Mouse (Mus musculus) cerebellum, adult 9-10 months (tissue): ENCODE results near the gene Ssh2.

Experiments
- DNase-seq: peaks from one replicate; pipeline ENCODE4 v3.0.0; 2022

The Ssh2 gene

DNA sequence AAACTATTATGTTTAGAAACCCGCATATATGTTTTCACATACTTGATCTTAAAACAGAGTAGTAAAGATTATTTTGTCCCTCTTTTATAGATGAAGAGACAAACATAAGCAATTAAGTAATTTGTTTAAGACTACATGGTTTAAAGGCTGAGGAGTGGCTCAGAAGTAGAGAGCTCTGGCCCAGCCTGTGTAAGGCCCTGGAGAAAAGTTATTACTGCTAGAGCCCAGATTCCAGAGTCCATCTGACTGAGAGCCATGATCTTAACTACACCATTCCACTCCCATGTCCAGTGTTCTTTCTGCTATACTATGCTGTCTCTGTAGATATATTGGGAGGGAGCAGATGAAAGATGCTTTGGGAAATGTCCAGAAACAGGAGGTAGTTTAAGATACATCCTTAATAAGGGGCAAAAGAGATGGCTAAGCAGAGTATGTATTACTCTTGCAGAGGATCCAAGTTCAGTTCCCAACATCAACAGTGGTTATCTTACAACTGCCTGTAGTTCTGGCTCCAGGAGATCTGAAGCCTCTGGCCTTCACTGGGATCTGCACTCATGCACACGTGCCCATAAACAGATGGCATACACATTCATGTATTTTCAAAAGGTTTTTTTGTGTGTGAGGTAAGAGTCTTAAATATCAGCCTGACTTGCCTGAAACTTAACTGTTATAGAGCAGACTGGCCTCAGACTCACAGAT is 198.2 kb downstream of the Ssh2 start:
- DNase-seq = no peak

GRCm38 (mm10) chr11:77416212-77417000 is 200.3 kb downstream of the Ssh2 start:
- DNase-seq = no peak

DNA sequence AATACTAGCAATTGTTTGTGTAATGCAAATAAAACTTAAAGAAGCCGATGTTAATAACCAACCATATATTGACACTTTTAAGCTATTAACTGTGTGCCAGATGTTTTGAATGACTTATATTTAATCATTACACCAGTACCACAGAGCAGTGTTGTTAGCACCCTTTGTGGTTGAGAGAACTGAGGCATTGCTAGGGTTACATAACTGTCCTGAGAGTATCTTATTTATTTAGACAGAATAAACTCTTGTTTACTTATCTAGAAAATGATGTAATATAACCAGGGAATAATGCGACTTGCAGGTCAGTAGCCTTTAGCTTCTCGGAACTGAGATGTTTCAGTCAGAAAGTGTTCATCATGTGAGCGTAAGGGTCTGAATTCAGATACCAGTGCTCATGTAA is 201.9 kb downstream of the Ssh2 start:
- DNase-seq = no peak

DNA sequence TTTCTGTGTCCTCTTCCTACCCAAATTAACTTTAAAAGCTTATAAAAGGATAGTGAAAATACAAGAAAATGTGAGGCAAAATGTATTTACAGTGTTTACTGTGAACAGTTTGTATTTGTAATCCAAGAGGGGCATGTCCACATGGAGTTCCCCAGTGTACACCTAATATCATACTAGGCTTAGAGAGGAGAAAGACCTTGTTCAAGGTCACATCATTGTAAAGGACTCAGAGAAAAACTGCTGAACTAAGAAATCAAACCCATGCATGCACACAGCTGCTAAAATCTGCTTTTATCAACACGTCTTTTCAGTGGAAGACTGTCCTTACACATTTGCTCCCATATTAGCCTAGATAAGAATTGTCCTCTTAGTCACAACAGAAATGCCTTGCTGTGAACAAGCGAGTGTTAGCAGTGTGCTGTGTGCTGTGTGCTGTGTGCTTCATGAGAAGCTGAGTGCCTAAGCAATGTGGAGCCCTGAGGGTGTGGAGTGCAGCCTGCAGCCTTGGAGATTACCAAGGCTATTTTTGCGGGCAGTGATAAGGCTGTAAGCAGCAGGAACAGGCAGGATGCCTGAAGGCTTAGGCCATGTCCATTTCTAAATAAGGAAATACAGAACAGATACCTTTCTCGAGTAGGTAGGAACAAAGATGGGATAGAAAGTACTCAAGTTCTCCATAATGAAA is 207.2 kb downstream of the Ssh2 start:
- DNase-seq = no peak

DNA sequence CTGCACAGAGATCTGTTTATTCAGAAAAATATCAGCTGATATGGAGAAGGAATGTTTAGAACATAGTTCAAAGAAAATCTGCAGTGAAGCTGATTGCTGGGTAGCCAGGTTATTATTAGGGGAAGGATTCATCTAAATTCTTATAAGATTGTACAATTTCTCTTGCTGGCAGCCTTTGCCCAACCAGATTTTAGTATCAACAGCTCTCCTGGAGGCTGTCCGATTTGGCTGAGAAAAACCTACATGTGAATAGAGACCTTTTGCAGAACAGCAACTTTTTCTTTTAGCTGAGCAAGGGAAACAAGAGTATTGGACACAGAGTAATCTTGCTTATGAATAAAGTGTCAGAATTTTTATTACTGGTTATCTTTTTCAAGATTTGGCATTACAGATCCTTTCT is 212.4 kb downstream of the Ssh2 start:
- no peak for DNase-seq

- no peak for DNase-seq
Observed at GRCm38 (mm10) chr11:77437026-77437425, 220.9 kb downstream of the Ssh2 start.

DNA sequence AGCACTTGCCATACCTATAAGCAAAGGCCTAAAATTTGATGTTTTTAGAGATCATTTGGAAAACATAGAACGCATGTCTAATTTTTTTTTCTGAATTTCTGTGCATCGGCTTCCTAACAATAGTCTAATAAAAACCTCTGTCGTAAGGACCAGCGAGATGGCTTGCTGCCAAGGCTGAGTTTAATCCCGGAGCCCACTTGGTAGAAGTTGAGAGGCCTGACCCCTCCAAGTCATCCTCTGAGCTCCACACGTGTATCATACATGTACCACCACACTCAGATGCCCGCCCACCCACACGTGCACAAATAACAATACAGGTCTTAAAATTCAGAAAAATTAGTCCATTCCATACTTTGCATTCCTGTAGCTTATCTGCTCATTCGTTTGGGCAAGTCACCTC is 224.0 kb downstream of the Ssh2 start:
- no peak for DNase-seq

- no peak for DNase-seq
Observed at GRCm38 (mm10) chr11:77441020-77441419, 224.9 kb downstream of the Ssh2 start.

DNA sequence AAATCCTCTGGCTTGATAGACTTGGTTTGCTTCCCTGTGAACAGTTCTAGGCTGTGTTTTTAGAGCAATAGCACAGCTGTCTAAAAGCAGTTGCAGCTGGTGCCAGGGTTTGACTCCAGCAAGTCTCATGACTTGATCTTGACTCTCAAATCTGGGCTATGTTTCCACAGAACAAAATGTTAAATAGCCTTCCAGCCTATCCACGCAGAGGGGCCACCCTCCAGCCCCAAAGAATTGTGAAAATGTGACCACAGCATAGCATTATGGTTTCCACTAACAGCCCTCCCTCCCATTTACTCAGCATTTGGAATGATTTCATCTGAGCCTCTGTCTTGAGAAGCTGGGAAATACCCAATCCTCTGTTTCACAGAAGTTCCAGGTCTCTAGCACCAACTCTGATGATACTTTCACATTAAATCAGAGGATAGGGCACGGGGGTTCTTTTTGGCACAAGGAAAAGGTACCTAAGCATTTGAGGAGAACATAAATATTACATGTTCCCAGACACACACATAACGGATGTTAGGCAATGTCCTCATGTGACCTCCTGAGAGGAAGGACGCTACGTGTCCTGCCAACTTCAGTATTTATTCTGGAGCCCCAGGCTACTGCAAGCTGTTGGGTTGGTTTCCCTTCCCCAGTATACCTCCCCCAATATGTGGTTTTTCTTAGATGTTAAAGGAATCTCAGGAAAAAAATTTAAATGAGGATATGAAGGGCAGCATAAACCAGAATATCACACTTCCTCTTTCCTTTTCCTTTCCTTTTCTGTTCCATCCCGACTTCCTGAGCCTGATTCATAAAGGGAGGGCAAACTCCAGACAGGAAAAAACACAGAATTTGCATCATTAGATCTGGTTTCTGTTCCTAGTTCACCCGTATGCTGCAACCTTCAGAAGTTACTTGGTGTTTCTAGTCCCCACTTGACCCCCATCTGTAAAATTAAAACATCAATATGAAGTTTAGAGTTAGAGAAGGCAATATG is 226.4 kb downstream of the Ssh2 start:
- DNase-seq = no peak

GRCm38 (mm10) chr11:77444939-77445338 is 228.9 kb downstream of the Ssh2 start:
- no peak for DNase-seq

GRCm38 (mm10) chr11:77446628-77447041 is 230.5 kb downstream of the Ssh2 start:
- DNase-seq = peak; percentile 81

- DNase-seq = no peak
Observed at GRCm38 (mm10) chr11:77449224-77449623, 233.1 kb downstream of the Ssh2 start.

DNA sequence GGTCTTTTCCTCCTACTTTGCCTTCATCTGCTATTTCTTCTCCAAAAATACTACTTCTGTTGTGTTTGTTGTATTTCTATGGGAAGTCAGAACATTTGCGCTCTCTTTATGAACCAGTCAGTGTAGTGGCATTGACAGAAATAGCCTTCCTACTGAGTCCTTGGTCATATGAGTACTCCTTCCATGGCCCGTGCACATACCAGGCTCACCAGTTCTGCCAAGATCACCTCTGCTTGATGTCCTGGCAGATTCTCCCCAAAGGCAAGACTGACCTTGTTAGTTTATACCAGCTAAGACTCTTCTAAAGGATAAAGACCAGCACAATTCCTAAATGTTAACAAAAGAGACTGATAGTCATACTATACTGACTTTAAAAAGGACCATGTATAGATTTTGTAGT is 235.6 kb downstream of the Ssh2 start:
- no peak for DNase-seq

- DNase-seq = no peak
Observed at GRCm38 (mm10) chr11:77453388-77453787, 237.3 kb downstream of the Ssh2 start.

- DNase-seq = no peak
Observed at GRCm38 (mm10) chr11:77455770-77456510, 239.9 kb downstream of the Ssh2 start.

GRCm38 (mm10) chr11:77456866-77457265 is 240.8 kb downstream of the Ssh2 start:
- DNase-seq = no peak

DNA sequence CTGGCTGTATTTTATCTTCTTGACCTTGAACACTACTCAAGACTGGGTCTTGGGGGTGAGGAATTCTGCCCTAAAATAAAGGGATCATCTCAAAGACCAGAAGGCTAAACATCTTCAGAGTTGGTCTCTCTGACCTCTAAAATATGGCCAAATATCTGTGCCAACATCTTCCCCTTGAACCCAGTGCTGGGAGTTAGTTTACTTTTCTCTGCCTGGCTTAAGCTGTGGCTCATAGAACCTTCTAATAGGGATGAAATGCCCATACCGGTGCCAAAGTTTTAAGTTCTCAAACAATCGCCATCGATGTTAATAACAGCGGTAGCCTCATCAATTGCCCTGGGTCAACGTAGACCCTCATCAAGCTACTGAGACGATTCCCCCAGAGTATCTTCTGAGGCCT is 245.8 kb downstream of the Ssh2 start:
- DNase-seq = no peak

DNA sequence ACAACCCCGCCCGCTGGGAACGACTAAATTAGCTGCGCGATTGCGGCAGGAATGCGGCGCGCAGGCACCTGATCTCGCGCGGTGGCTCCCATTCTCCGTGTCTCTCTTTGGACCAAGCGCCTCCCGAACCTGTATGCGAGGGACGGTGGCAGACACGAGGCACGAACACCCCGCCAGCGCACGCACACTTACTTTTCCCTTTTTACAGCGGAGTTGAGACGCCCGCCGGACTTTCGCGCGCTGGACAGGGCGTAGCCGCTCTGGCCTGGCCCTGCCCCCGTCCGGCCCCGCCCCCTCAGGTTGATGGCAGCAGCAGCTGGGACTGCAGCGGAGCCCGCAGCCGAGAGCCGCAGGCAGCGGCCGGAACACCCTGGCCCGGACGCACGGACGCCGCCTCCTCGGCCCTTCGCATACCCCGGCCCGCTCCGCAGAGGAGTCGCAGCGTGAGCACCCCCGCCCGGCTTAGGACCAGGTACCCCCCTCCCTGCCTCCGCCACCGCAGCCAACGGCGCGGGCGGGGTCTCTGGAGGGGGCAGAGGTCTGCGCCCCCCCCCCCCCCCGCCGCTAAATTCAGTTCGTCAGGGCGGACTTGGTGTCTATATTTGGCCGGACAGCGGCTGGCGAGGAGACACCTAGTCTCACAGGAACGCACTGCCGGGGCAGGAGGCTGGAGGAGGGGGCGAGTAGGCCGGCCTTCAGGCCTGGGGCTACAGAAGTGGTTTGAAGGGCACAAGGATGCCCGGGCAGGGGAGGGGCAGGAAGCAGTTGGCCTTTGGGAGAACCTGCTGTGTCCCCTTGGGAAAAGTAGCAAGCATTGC is 246.4 kb downstream of the Ssh2 start, which contains the start of gene Coro6:
Gene Coro6, plus strand, starts transcription at position 129 of the 818 bp plus-strand sequence.
- no peak for DNase-seq

DNA sequence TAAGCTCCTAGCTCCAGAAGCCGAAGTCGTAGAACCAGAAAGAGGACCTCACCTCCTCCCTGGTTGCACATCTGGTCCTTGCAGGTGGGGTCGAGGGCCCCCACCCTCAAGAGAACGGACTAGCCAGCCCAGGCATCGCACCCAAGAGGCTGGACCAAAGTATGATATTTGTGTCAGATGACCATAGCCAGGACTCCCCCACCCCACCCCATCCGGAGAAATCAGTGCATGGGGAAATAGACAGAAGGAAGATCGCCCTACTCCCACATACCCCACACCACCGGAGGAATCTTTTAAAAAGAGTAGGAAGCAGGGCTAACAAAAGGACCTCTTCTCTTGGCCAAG is 247.0 kb downstream of the Ssh2 start:
- no peak for DNase-seq

- no peak for DNase-seq
Observed at GRCm38 (mm10) chr11:77463786-77464185, 247.7 kb downstream of the Ssh2 start.

- DNase-seq = no peak
Observed at GRCm38 (mm10) chr11:77464684-77465083, 248.6 kb downstream of the Ssh2 start.
